Mouse (Mus musculus): Measurements from ENCODE around the gene Ccdc14.

GRCm38 (mm10) chr16:34770127-34770526 lies 79.7 kb downstream of the Ccdc14 start:
- TF ChIP-seq CTCF (IDR thresholded peaks at IDR 0.05; ENCODE audit: insufficient read depth, low read length) (no peak), POLR2A (IDR thresholded peaks at IDR 0.05; ENCODE audit: borderline replicate concordance, extremely low read depth, low read depth, low read length) (no peak)

Measured in lung, adult 2 months (tissue).